In genomic region chr5:125649982-125650381, GRCm38 (mm10) we compare ENCODE assay signal across 15 mouse cellular contexts.
"Had no signal": no experiment of that assay in that cellular context is flagged by ENCODE, and none has a peak within 500 bp of the region (broad histone marks: within the 10 kb centered on the region; RNA-seq: fewer than 3 reads in every experiment).

No protein-coding gene starts in this region.

- H3K9me3 ChIP-seq: limb, embryonic 15.5 days; midbrain, embryonic 12.5 days; stomach, embryonic 15.5 days had no signal

- H3K27ac ChIP-seq: limb, embryonic 15.5 days; liver, embryonic 12.5 days; midbrain, embryonic 12.5 days; stomach, embryonic 15.5 days had no signal

- H3K36me3 ChIP-seq: limb, embryonic 15.5 days; liver, embryonic 12.5 days; midbrain, embryonic 12.5 days; stomach, embryonic 15.5 days had no signal

- DNase-seq: kidney, adult 18-20 months; kidney, postnatal 10 days; kidney, postnatal 4 days; lung, embryonic 14.5 days; lung, postnatal 10 days; lung, postnatal 4 days; right cerebral cortex, postnatal 14 days; thymus, adult 2 months; thymus, postnatal 25 days had no signal

- ATAC-seq: liver, embryonic 12.5 days; midbrain, embryonic 16.5 days had no signal

- H3K4me2 ChIP-seq: limb, embryonic 15.5 days; liver, embryonic 12.5 days; lung, embryonic 14.5 days; midbrain, embryonic 12.5 days; stomach, embryonic 15.5 days had no signal

- H3K9ac ChIP-seq: limb, embryonic 15.5 days; liver, embryonic 12.5 days; lung, embryonic 14.5 days; midbrain, embryonic 12.5 days; stomach, embryonic 15.5 days had no signal

- H3K4me3 ChIP-seq: limb, embryonic 15.5 days; liver, embryonic 12.5 days; megakaryocyte, embryonic 14.5 days; midbrain, embryonic 12.5 days; stomach, embryonic 15.5 days had no signal

- H3K27me3 ChIP-seq: limb, embryonic 15.5 days; liver, embryonic 12.5 days; megakaryocyte, embryonic 14.5 days; midbrain, embryonic 12.5 days; stomach, embryonic 15.5 days had no signal

- H3K4me1 ChIP-seq: limb, embryonic 15.5 days; liver, embryonic 12.5 days; megakaryocyte, embryonic 14.5 days; stomach, embryonic 15.5 days had no signal
